Mouse (Mus musculus) myocyte (in vitro differentiated cells): Measurements from ENCODE around the gene Baz2b.

Source experiments
- E2F4 ChIP-seq: IDR thresholded peaks from one replicate; pipeline ENCODE4 v1.6.1; 2011; ENCODE audit warnings: mild to moderate bottlenecking, control low read depth, moderate library complexity; ENCODE audit not compliant: insufficient read depth
- POLR2A ChIP-seq: IDR thresholded peaks from one replicate; pipeline ENCODE4 v1.6.1; 2011; ENCODE audit warnings: low read depth, mild to moderate bottlenecking, control low read depth, moderate library complexity; ENCODE audit not compliant: insufficient read length
- POLR2AphosphoS2 ChIP-seq: IDR thresholded peaks from one replicate; pipeline ENCODE4 v1.6.1; 2011; ENCODE audit warnings: low read depth, control low read depth; ENCODE audit not compliant: insufficient read length
- TCF12 ChIP-seq: IDR thresholded peaks from one replicate; pipeline ENCODE4 v1.6.1; 2011; ENCODE audit warnings: mild to moderate bottlenecking, control low read depth; ENCODE audit not compliant: poor library complexity, insufficient read depth, severe bottlenecking
- USF1 ChIP-seq: IDR thresholded peaks from one replicate; pipeline ENCODE4 v1.6.1; 2011; ENCODE audit warnings: low read depth, mild to moderate bottlenecking, control low read depth, moderate library complexity

DNA sequence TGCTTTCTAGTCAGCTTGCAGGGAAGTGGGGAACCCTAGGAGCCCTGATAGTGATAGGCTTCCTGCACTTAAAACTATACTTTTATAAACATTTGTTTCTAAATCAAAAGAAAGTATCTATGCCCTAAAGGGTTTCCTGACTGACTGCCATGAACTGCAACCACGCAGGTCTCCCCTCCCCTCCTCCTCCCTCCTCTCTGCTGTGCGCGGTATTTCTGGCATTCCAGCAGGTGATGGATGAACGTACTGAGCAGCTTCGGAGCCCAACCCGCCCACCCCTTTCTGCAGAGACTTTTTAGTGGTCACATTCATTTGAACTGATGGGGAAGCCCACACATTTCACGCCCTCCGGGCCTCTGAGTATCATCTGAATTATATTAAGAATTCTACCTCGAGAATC lies 273.3 kb downstream of the Baz2b start:
- TF ChIP-seq POLR2A: no peak
- TF ChIP-seq TCF12: no peak
- no peak for TF ChIP-seq USF1
- no peak for TF ChIP-seq POLR2AphosphoS2
- no peak for TF ChIP-seq E2F4
